Mouse (Mus musculus) CH12.LX (cell line): Measurements from ENCODE around the gene Ilvbl.

Source experiments
- CTCF ChIP-seq, 2 experiments: IDR thresholded peaks in 1 of 2; conservative IDR thresholded peaks in 1 of 2; 2 replicates each; pipeline ENCODE4 v1.5.1; 2011 to 2012; ENCODE audit warnings: low read depth in 2 of 2, low read length in 2 of 2, improper control_type of control experiment in 1 of 2, inconsistent platforms in 1 of 2, mild to moderate bottlenecking in 1 of 2, moderate library complexity in 1 of 2
- EP300 ChIP-seq: IDR thresholded peaks from 2 replicates; pipeline ENCODE4 v1.6.1; 2011; ENCODE audit warnings: low read length, improper control_type of control experiment
- MAX ChIP-seq: IDR thresholded peaks from 2 replicates; pipeline ENCODE4 v1.6.1; 2011; ENCODE audit warnings: low read length, improper control_type of control experiment
- POLR2A ChIP-seq: IDR thresholded peaks from 2 replicates; pipeline ENCODE4 v1.6.1; 2011; ENCODE audit warnings: low read depth, mild to moderate bottlenecking, improper control_type of control experiment, low read length
- RCOR1 ChIP-seq: conservative IDR thresholded peaks from 2 replicates; pipeline ENCODE4 v1.6.1; 2012; ENCODE audit warnings: low read depth, mild to moderate bottlenecking, inconsistent platforms, low read length, improper control_type of control experiment

DNA sequence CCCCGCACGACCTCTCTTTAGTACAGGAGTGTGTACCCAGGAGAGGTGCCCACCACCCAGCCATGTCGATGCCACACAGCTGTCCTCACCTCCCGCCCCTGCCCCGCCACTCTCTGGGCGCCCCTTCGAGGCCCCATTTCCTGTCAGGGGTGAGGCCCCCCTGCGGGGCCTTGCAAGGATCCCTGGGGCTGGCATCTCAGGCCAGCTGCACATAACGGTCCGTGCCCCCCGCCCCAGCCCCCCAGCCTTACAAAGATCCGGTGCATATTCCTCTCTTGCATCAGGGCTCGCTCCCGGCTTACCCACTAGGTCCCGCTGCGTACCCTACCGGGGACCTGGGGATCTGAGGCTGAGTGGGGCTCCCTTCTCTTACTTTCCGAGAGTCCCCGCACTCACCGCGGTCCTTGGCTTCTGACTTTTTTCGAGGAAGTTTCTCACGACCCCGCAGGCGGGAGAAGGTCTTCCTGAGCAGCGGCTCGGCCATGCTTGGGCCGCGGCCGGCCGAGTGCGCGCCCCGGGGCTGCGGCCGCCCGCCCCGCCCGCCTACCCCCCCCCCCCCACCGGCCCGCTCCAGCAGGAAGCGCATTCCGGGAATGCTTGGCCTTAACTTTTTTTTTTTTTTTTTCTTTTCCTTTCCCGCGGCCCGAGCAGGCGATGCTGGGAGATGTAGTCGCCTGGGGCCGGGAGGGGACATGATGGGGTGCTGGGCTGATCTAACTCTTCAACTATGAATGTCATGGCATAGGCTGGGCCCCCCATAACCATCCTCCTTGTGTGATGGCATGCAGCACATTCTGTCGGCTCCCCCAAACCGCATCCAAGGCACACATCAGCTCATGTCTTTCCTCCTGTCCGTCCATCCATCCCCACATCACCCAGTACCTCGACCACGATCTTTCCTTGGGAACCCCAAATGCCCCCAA lies 17.5 kb downstream of the Ilvbl start, which contains the start of gene Syde1:
- TF ChIP-seq CTCF (conservative IDR thresholded peaks at IDR 0.05 in 1 of 2, IDR thresholded peaks at IDR 0.05 in 1 of 2; ENCODE audit: low read depth in 2 of 2, low read length in 2 of 2) (no peak), POLR2A (no peak), MAX (no peak), RCOR1 (no peak), EP300 (no peak)
